Mouse (Mus musculus) kidney, embryonic 16.5 days (tissue): ENCODE measurements around the gene Wars. TPM values are rescaled to one million over a fixed set of nuclear protein-coding genes. Genes with fewer than 3 reads are reported as not detected.

Experiments
- ATAC-seq: fragments of 200-750 bp; cut with Nextera tagmentation; 2 replicates; pipeline ENCODE4 v1.8.0; 2017; ENCODE audit warnings: moderate TSS enrichment; ENCODE audit not compliant: low FRiP score, low TSS enrichment
- H3K27ac ChIP-seq: fragments of 300-500 bp; sonication (generic); 2 replicates; pipeline ENCODE4 v1.5.1; 2014; ENCODE audit warnings: low read length
- H3K27me3 ChIP-seq: fragments of 300-500 bp; sonication (generic); 2 replicates; pipeline ENCODE4 v1.6.1; 2014; ENCODE audit warnings: low read length, control low read depth, mixed read lengths; ENCODE audit not compliant: insufficient read depth
- H3K36me3 ChIP-seq: fragments of 300-500 bp; sonication (generic); 2 replicates; pipeline ENCODE4 v1.6.1; 2014; ENCODE audit warnings: low read length, control low read depth, mixed read lengths; ENCODE audit not compliant: insufficient read depth
- H3K4me1 ChIP-seq: fragments of 300-500 bp; sonication (generic); 2 replicates; pipeline ENCODE4 v1.6.1; 2014; ENCODE audit warnings: low read length, control low read depth, mixed read lengths; ENCODE audit not compliant: insufficient read depth
- H3K4me2 ChIP-seq: fragments of 300-500 bp; sonication (generic); replicated peaks from 2 replicates; pipeline ENCODE4 v1.6.1; 2014; ENCODE audit warnings: low read depth, low read length
- H3K4me3 ChIP-seq: fragments of 300-500 bp; sonication (generic); 2 replicates; pipeline ENCODE4 v1.5.1; 2014; ENCODE audit warnings: mild to moderate bottlenecking, low read length
- H3K9ac ChIP-seq: fragments of 300-500 bp; sonication (generic); replicated peaks from 2 replicates; pipeline ENCODE4 v1.6.1; 2014; ENCODE audit warnings: low read length
- H3K9me3 ChIP-seq: fragments of 300-500 bp; sonication (generic); 2 replicates; pipeline ENCODE4 v1.6.1; 2016; ENCODE audit warnings: low read length, control low read depth
- WGBS: fragments of 180-500 bp; shearing (Covaris S2); extraction: QIAGEN DNeasy Blood & Tissue Kit; methylation state at CpG from one replicate; pipeline ENCODE4 v1.1.7; 2014; 5-methylcytosine and 5-hydroxymethylcytosine counted together
- polyA plus RNA-seq: library from polyadenylated mRNA; unstranded; fragments of >200 nt; fragmentation: Nextera tagmentation; extraction: Ambion mirVana; gene quantifications from 2 replicates; pipeline ENCODE4 v1.2.1, GENCODE M21; 2015

The Wars gene
- polyA plus RNA-seq, 1 experiment from 2014 or later = 94.6 TPM

DNA sequence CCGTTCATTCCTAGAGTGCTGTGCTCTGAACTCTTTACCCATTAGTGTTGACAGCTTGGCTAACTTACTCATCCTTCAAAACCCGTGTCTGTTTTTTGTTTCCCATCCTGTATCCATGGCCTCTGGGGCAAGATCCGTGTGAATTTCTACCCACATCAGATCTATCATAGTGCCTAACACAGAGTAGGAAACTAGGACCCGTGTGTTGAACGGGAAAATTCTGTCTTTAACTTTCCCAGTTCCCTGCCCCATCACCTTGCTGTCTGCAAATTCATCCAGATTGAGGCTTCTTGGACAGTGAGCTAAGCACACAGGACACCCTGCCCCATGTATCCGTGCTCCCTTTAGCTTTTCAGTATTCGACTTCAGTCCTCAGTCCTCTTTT is 450 bp upstream of the Wars start:
- peak overlapping the region; percentile 31; the same call in 1 of the 2 replicates for H3K27ac ChIP-seq
- no peak for ATAC-seq
- no peaks in the 10 kb centered on the region for H3K9me3 ChIP-seq
- peaks cover 17% of the 10 kb centered on the region for H3K4me1 ChIP-seq
- H3K4me3 ChIP-seq = peak overlapping the region; percentile 91
- H3K4me2 ChIP-seq = peak overlapping the region; percentile 70
- peak overlapping the region; percentile 85 for H3K9ac ChIP-seq
- no peaks in the 10 kb centered on the region for H3K27me3 ChIP-seq
- 0% methylated on average over 7 of the region's 7 CpGs for WGBS
- H3K36me3 ChIP-seq = peaks cover 3% of the 10 kb centered on the region; the same call in 1 of the 2 replicates

GRCm38 (mm10) chr12:108892989-108893714 is 822 bp downstream of the Wars start, which contains the start of gene Wdr25:
TSS of gene Wdr25 (plus strand) at chr12:108893631.
- H3K27ac ChIP-seq = peak within 1 kb of the TSS; percentile 55; the same call in 1 of the 2 replicates

DNA sequence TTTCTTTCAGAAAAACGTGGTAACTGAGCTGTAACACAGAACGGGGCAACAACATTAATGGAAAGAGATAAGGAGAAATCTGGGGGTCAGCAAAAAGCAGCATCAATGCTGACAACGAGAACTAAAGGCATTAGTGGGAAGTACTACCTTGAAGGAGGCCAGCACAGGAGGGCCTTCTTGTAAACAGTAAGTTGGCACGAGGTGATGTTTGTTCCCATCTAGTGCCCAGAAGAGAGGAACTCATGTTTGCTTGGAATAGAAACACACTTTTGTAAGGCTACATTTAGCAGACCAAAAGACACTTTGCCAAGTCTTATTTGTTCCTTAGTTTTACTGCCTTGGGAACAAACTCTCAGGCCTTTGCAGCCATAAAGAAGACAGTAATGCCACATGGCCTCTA is 5.3 kb downstream of the Wars start:
- ATAC-seq = no peak
- Histone ChIP-seq H3K27me3 (no peaks in the 10 kb centered on the region), H3K4me3 (no peak overlapping the region), H3K27ac (no peak overlapping the region), H3K4me2 (no peak overlapping the region), H3K36me3 (peaks cover 31% of the 10 kb centered on the region), H3K4me1 (peaks cover 11% of the 10 kb centered on the region), H3K9me3 (no peaks in the 10 kb centered on the region), H3K9ac (no peak overlapping the region)
- 67% methylated on average over 4 of the region's 4 CpGs for WGBS

More at GRCm38 (mm10) chr12:108892989-108893714, 822 bp downstream of the Wars start, which contains the start of gene Wdr25:
- H3K4me2 ChIP-seq = peak within 1 kb of the TSS; percentile 70
- WGBS = 14% methylated on average over 12 of the region's 12 CpGs
- ATAC-seq = no peak
- H3K9ac ChIP-seq = peak within 1 kb of the TSS; percentile 85
- H3K9me3 ChIP-seq = no peaks in the 10 kb centered on the region
- H3K4me1 ChIP-seq = peaks cover 17% of the 10 kb centered on the region
- H3K4me3 ChIP-seq = peak within 1 kb of the TSS; percentile 91
- H3K27me3 ChIP-seq = no peaks in the 10 kb centered on the region
- H3K36me3 ChIP-seq = peaks cover 4% of the 10 kb centered on the region; the same call in 1 of the 2 replicates

- Histone ChIP-seq H3K27ac (no peak overlapping the region), H3K9ac (no peak overlapping the region), H3K9me3 (no peaks in the 10 kb centered on the region), H3K27me3 (no peaks in the 10 kb centered on the region), H3K36me3 (peaks cover 38% of the 10 kb centered on the region), H3K4me1 (no peaks in the 10 kb centered on the region), H3K4me2 (no peak overlapping the region), H3K4me3 (no peak overlapping the region)
- no peak for ATAC-seq
- WGBS = 79% methylated on average over 4 of the region's 4 CpGs
These were observed 6.9 kb downstream of the Wars start for GRCm38 (mm10) chr12:108887077-108887476.

DNA sequence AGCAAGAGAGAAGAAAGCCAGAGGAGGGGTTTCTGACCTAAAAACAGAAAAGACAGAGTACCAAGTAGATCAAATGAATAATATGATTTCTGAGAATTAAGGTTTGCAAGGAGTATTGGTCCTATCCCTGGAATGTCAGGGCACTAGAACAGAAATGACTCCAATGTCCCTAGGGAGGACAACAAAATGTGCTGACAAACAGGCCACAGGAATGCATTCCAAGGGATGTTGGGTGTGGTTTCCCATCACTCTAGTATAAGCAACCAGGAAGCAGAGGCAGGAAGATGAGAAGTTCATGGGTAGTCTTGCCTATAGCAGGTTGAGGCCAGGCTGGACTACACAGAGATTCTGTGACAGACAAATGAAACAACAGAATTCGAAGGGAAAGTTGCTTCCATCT is 8.1 kb downstream of the Wars start:
- Histone ChIP-seq H3K27me3 (no peaks in the 10 kb centered on the region), H3K4me2 (no peak overlapping the region), H3K4me1 (no peaks in the 10 kb centered on the region), H3K4me3 (no peak overlapping the region), H3K36me3 (peaks cover 42% of the 10 kb centered on the region), H3K9me3 (no peaks in the 10 kb centered on the region), H3K9ac (no peak overlapping the region), H3K27ac (no peak overlapping the region)
- ATAC-seq = no peak
- 88% methylated on average over 1 of the region's 1 CpGs for WGBS

DNA sequence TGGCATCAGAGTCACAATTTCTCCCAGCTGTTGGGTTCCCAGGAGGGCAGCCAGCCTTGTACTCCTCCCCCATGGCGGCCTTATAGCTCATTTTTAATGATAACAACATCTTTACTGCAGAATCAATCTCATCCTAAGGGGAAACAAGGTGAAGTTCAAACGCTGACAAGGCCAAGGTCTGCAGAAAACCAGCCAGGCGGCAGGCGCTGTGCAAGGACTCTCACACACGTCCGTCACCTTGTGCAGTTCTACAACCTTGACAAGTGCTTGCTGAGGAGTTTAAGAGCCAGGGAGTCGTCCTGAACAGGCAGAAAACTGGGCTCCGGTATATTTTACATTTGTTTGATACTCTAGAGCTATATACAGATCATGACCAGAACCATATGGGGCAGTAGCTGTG is 11.2 kb downstream of the Wars start:
- peaks cover 54% of the 10 kb centered on the region for H3K36me3 ChIP-seq

GRCm38 (mm10) chr12:108881192-108881591 is 12.8 kb downstream of the Wars start:
- ATAC-seq = no peak
- Histone ChIP-seq H3K27me3 (no peaks in the 10 kb centered on the region), H3K27ac (no peak overlapping the region), H3K4me1 (no peaks in the 10 kb centered on the region), H3K9me3 (no peaks in the 10 kb centered on the region), H3K4me3 (no peak overlapping the region), H3K36me3 (peaks cover 41% of the 10 kb centered on the region; the same call in 1 of the 2 replicates), H3K9ac (no peak overlapping the region), H3K4me2 (no peak overlapping the region)
- 84% methylated on average over 3 of the region's 3 CpGs for WGBS

More for the DNA sequence above, 11.2 kb downstream of the Wars start:
- no peak overlapping the region for H3K27ac ChIP-seq
- H3K9me3 ChIP-seq = no peaks in the 10 kb centered on the region
- ATAC-seq = no peak
- H3K4me1 ChIP-seq = no peaks in the 10 kb centered on the region
- H3K4me3 ChIP-seq = no peak overlapping the region
- H3K9ac ChIP-seq = no peak overlapping the region
- 84% methylated on average over 8 of the region's 8 CpGs for WGBS
- no peaks in the 10 kb centered on the region for H3K27me3 ChIP-seq
- H3K4me2 ChIP-seq = no peak overlapping the region

DNA sequence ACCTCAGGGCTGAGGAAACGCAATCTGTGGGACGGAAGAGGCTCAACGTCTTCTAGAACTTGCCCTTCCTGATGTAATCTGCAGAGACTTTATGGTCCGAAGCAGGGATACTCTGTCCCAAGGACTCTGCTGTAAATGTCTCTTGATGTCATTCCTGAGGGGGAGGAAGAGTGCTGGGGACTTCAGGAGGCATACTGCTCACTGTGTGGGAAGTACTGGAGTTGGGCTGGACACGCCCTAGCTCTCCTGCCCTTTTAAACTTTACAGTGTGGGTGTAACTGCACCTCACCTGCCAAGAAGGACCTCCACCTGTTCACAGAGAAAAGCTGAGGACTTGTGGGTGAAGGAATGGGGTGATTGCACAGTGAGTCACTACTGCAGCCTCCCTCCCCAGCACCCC is 13.4 kb downstream of the Wars start:
- WGBS = 60% methylated on average over 5 of the region's 5 CpGs

DNA sequence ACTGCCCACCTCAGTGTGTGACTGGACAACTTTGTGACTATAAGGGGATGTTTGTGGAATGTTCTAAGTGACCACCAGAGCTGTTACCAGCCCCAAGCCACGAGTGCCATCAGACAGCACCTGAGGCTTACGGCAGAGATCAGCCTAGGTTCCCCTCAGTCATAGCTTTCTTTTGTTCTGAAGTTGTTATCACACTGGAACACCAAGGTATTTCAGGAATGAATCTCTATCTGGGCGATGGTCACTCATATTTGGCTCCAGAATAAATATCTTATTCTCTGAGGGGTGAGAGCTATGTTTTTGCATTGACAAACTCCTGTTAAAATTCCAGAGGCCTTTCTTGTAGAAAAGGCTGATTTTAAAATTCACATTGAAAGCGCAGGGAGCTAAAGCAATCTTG is 14.8 kb downstream of the Wars start:
- H3K9ac ChIP-seq = no peak overlapping the region

More for the DNA sequence above, 13.4 kb downstream of the Wars start:
- Histone ChIP-seq H3K4me3 (no peak overlapping the region), H3K9ac (no peak overlapping the region), H3K27me3 (no peaks in the 10 kb centered on the region), H3K4me2 (no peak overlapping the region), H3K4me1 (no peaks in the 10 kb centered on the region), H3K36me3 (peaks cover 38% of the 10 kb centered on the region; the same call in 1 of the 2 replicates), H3K9me3 (no peaks in the 10 kb centered on the region), H3K27ac (no peak overlapping the region)
- ATAC-seq = peak; percentile 67; the same call in 1 of the 2 replicates

DNA sequence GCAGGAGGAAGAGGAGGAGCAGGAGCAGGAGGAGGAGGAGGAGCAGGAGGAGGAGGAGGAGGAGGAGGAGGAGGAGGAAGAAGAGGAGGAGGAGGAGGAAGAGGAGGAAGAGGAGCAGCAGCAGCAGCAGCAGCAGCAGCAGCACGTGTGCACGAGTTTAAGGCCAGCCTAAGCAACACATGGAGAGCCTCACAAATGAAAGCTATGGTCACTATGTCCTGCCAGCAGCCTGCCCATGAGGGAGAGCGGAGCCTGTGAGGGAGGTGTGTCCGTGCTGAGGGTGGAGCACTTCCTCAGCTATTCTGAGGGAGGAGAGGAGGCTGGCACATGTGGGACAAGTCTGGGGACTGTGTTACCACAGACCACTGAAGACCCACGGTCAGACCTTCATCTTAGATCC is 20.9 kb downstream of the Wars start:
- Histone ChIP-seq H3K27ac (no peak overlapping the region), H3K9me3 (no peaks in the 10 kb centered on the region), H3K4me3 (no peak overlapping the region), H3K36me3 (peaks cover 43% of the 10 kb centered on the region), H3K27me3 (no peaks in the 10 kb centered on the region), H3K4me2 (no peak overlapping the region), H3K4me1 (no peaks in the 10 kb centered on the region), H3K9ac (no peak overlapping the region)
- WGBS = 67% methylated on average over 5 of the region's 5 CpGs
- no peak for ATAC-seq

More for the DNA sequence above, 14.8 kb downstream of the Wars start:
- Histone ChIP-seq H3K9me3 (no peaks in the 10 kb centered on the region), H3K36me3 (peaks cover 41% of the 10 kb centered on the region), H3K4me2 (no peak overlapping the region), H3K4me3 (no peak overlapping the region), H3K27me3 (no peaks in the 10 kb centered on the region), H3K27ac (no peak overlapping the region), H3K4me1 (no peaks in the 10 kb centered on the region)
- 88% methylated on average over 4 of the region's 4 CpGs for WGBS
- no peak for ATAC-seq
